Mouse (Mus musculus) ES-E14 (cell line): ENCODE results near the gene Fam193b.

Experiments used
- CHD2 ChIP-seq: IDR thresholded peaks from 2 replicates; pipeline ENCODE4 v1.6.1; 2014; ENCODE audit warnings: mild to moderate bottlenecking, low read depth, low read length, inconsistent platforms
- HCFC1 ChIP-seq: IDR thresholded peaks from 2 replicates; pipeline ENCODE4 v1.6.1; 2012; ENCODE audit warnings: low read length, inconsistent platforms, borderline replicate concordance; ENCODE audit not compliant: insufficient read depth
- MAFK ChIP-seq: IDR thresholded peaks from 2 replicates; pipeline ENCODE4 v1.6.1; 2014; ENCODE audit warnings: mild to moderate bottlenecking, low read depth, low read length, inconsistent platforms; ENCODE audit not compliant: insufficient read depth
- ZNF384 ChIP-seq: IDR thresholded peaks from 2 replicates; pipeline ENCODE4 v1.6.1; 2012; ENCODE audit warnings: low read depth, low read length, inconsistent platforms

DNA sequence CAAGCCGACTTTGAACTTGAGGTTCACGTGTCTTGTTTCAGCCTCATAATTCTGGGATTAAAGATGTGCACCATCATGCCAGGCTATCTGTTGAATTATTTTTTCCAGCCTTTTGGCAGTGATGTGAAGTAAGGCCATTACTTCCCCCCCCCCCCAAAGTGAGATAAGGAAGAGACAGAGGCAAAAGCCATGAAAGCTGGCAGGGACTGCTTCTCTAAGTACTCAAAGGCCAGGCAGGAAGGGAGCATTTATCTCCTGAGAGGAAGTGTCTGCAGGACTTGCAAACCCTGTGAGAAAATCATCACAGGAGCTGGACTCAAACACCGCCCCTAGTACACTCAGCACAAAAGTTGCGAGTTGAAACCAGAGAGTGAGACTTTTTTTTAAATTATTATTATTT lies 48.4 kb upstream of the Fam193b start:
- TF ChIP-seq HCFC1 = no peak
- no peak for TF ChIP-seq MAFK
- no peak for TF ChIP-seq CHD2
- no peak for TF ChIP-seq ZNF384
